Mouse (Mus musculus): Measurements from ENCODE around the gene Adamtsl3.

DNA sequence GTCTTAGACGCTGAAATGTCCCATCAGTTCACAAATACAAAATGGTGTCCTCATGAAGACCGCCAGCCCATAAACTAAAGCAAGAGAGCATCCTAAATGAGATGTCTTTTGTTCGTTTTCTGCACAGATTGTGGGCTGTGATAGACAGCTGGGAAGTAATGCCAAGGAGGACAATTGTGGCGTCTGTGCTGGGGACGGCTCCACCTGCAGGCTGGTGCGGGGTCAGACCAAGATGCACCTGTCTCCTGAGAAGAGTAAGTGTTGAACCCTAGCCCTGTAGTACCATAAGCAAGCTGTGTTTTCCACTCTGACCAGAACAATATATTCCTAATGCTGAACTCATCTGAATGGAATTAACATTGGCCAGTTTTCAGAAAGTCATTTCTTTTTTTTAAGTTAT, 129.9 kb downstream of the Adamtsl3 start:
- TF ChIP-seq POLR2A (IDR thresholded peaks at IDR 0.05; ENCODE audit: insufficient read depth, low read depth, low read length), result no peak
- TF ChIP-seq EP300 (IDR thresholded peaks at IDR 0.05; ENCODE audit: insufficient read depth, low read depth, low read length), result no peak
- peak; percentile 40 for TF ChIP-seq CTCF (IDR thresholded peaks at IDR 0.05)

All from heart, adult 2 months (tissue).